Mouse (Mus musculus): ENCODE measurements around the gene Fah. TPM values are rescaled to one million over a fixed set of nuclear protein-coding genes. Genes with fewer than 3 reads are reported as not detected.

Gene Fah
- polyA plus RNA-seq (2017; shearing (Covaris generic)) = 12.5 TPM

GRCm38 (mm10) chr7:84606293-84606749 lies at the start of gene Fah:
Gene Fah (minus strand): TSS chr7:84606722.

Other genes starting within 250 kb of the Fah start
- 8.9 TPM for gene Arnt2, start 196.5 kb downstream of the Fah start, polyA plus RNA-seq (2017; shearing (Covaris generic))
- gene Gm2115, start 77.8 kb downstream of the Fah start, polyA plus RNA-seq (2017; shearing (Covaris generic)) = not detected
- gene Zfand6, start 83.2 kb upstream of the Fah start, polyA plus RNA-seq (2017; shearing (Covaris generic)) = 199 TPM
- gene Olfr291, start 246.8 kb upstream of the Fah start, polyA plus RNA-seq (2017; shearing (Covaris generic)) = not detected

All from inflammation-experienced regulatory T-cells, adult 16 weeks (primary cell).